Mouse (Mus musculus) forebrain, embryonic 15.5 days (tissue): ENCODE measurements around the gene Sertad2. TPM values are rescaled to one million over a fixed set of nuclear protein-coding genes. Genes with fewer than 3 reads are reported as not detected.

Source experiments
- ATAC-seq: fragments of 200-750 bp; cut with Nextera tagmentation; replicated peaks from 2 replicates; pipeline ENCODE4 v1.8.0; 2017; ENCODE audit warnings: mild to moderate bottlenecking, moderate TSS enrichment, moderate library complexity
- H3K27ac ChIP-seq: fragments of 300-500 bp; sonication (generic); replicated peaks from 2 replicates; pipeline ENCODE4 v1.5.1; 2015; ENCODE audit warnings: mild to moderate bottlenecking, inconsistent platforms
- H3K27me3 ChIP-seq: fragments of 300-500 bp; sonication (generic); 2 replicates; pipeline ENCODE4 v1.6.1; 2015; ENCODE audit warnings: inconsistent platforms
- H3K36me3 ChIP-seq: fragments of 300-500 bp; sonication (generic); 2 replicates; pipeline ENCODE4 v1.6.1; 2015; ENCODE audit warnings: mild to moderate bottlenecking, inconsistent platforms
- H3K4me1 ChIP-seq: fragments of 300-500 bp; sonication (generic); 2 replicates; pipeline ENCODE4 v1.6.1; 2015; ENCODE audit warnings: inconsistent platforms
- H3K4me2 ChIP-seq: fragments of 300-500 bp; sonication (generic); replicated peaks from 2 replicates; pipeline ENCODE4 v1.6.1; 2015; ENCODE audit warnings: mild to moderate bottlenecking, inconsistent platforms
- H3K4me3 ChIP-seq: fragments of 300-500 bp; sonication (generic); 2 replicates; pipeline ENCODE4 v1.5.1; 2015; ENCODE audit warnings: mild to moderate bottlenecking, inconsistent platforms
- H3K9ac ChIP-seq: fragments of 300-500 bp; sonication (generic); replicated peaks from 2 replicates; pipeline ENCODE4 v1.6.1; 2015; ENCODE audit warnings: mild to moderate bottlenecking, inconsistent platforms
- H3K9me3 ChIP-seq: fragments of 300-500 bp; sonication (generic); 2 replicates; pipeline ENCODE4 v1.6.1; 2016; ENCODE audit warnings: inconsistent platforms
- whole genome bisulfite sequencing: fragments of 180-500 bp; shearing (Covaris S2); methylation state at CpG from one replicate; pipeline ENCODE4 v1.1.7; 2015; ENCODE audit warnings: mixed read lengths; 5-methylcytosine and 5-hydroxymethylcytosine counted together
- polyA plus RNA-seq: library from polyadenylated mRNA; unstranded; fragments of >200 nt; fragmentation: Nextera tagmentation; extraction: Ambion mirVana; gene quantifications from 2 replicates; pipeline ENCODE4 v1.2.1, GENCODE M21; 2015

Gene Sertad2
- polyA plus RNA-seq, 1 experiment from 2014 or later, result 36.2 TPM

DNA sequence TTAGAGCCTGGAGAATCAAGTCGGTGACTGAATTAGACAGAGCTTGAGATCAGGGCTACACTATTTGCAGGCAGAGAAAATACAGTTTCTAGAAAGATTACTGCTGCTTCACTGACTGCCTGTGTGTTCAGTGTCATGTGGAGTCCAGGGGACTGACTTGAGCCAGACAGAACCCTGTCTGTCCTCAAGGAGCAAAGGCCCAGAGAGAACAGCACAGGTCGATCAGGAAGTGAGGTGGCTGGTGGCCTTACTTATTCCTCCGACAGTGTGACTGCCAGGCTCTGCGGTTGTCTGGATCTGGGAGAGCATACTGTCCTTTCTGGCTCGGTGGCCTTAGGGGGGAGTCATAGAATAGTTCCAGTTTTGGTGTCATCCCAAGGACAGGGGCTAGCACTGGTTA lies 137.7 kb downstream of the Sertad2 start:
- no peak for ATAC-seq

DNA sequence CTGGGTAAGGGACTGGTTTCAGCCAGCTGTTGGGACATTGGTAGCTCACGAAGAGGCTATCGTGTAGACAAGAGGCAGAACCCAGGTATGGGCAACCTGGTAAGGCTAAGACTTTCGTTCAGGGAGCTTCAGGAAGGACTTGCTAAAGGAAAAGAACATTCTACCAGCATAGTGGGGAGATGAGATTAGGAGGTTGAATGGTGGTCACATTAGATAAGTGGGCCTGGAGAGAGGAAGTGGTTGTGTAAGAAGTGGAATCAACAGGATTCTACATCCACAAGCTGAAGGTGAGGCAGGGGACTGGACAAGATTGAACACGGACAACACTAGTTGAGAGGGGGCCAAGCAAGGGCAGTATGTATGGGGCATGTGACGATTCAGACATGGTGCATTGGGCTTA lies 138.6 kb downstream of the Sertad2 start:
- H3K4me3 ChIP-seq, result no peak overlapping the region
- WGBS, result 92% methylated on average over 5 of the region's 5 CpGs

More for the DNA sequence above, 137.7 kb downstream of the Sertad2 start:
- Histone ChIP-seq H3K4me3 (no peak overlapping the region), H3K4me2 (no peak overlapping the region), H3K9me3 (no peaks in the 10 kb centered on the region), H3K4me1 (no peaks in the 10 kb centered on the region), H3K27ac (no peak overlapping the region), H3K27me3 (no peaks in the 10 kb centered on the region), H3K36me3 (no peaks in the 10 kb centered on the region; the same call in 1 of the 2 replicates), H3K9ac (no peak overlapping the region)
- WGBS, result 85% methylated on average over 5 of the region's 5 CpGs

DNA sequence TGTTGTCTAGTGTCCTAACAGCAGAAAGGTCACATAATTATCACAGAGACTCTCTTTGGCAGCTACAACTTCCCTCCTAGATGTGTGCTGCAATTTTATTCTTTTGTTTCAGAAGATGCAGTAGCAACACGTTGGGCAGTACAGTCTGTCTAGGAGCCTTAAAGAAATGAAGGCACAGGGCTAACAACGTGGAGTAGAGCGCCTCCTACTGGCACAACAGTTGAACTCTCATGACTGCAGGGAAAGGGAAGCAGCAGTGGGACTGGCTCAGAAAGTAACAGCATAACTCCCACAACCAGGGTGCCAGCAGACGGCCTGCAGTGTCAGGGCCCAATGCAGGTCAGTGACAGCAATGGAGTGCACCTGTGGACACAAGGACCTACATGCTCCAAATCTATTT lies 147.9 kb downstream of the Sertad2 start:
- Histone ChIP-seq H3K4me1 (no peaks in the 10 kb centered on the region), H3K36me3 (peaks cover 7% of the 10 kb centered on the region), H3K27me3 (no peaks in the 10 kb centered on the region), H3K4me3 (no peak overlapping the region), H3K27ac (0 out of 2 replicates have a peak overlapping the region, but pooled peaks have one; percentile 31), H3K9me3 (no peaks in the 10 kb centered on the region), H3K9ac (no peak overlapping the region), H3K4me2 (no peak overlapping the region)
- peak; percentile 93 for ATAC-seq
- WGBS, result under 1% methylated on average over 4 of the region's 4 CpGs

More for the DNA sequence above, 138.6 kb downstream of the Sertad2 start:
- Histone ChIP-seq H3K27me3 (no peaks in the 10 kb centered on the region), H3K4me1 (no peaks in the 10 kb centered on the region), H3K36me3 (peaks cover 3% of the 10 kb centered on the region), H3K4me2 (no peak overlapping the region), H3K9ac (no peak overlapping the region), H3K9me3 (no peaks in the 10 kb centered on the region), H3K27ac (no peak overlapping the region)
- no peak for ATAC-seq

Other genes starting within 250 kb of the Sertad2 start
- gene Slc1a4, start 210.5 kb upstream of the Sertad2 start, polyA plus RNA-seq, result 43.8 and 46.7 TPM in 2 replicates
- gene Aftph, start 198.3 kb downstream of the Sertad2 start, polyA plus RNA-seq, result 39.8 and 41.9 TPM in 2 replicates